Mouse (Mus musculus) myocyte (in vitro differentiated cells): ENCODE measurements around the gene Camsap2.

Source experiments
- MAX ChIP-seq: IDR thresholded peaks from one replicate; pipeline ENCODE4 v1.6.1; 2011; ENCODE audit warnings: low read depth, mild to moderate bottlenecking, control low read depth
- POLR2A ChIP-seq: IDR thresholded peaks from one replicate; pipeline ENCODE4 v1.6.1; 2011; ENCODE audit warnings: low read depth, mild to moderate bottlenecking, control low read depth, moderate library complexity; ENCODE audit not compliant: insufficient read length
- TCF12 ChIP-seq: IDR thresholded peaks from one replicate; pipeline ENCODE4 v1.6.1; 2011; ENCODE audit warnings: mild to moderate bottlenecking, control low read depth; ENCODE audit not compliant: poor library complexity, insufficient read depth, severe bottlenecking

DNA sequence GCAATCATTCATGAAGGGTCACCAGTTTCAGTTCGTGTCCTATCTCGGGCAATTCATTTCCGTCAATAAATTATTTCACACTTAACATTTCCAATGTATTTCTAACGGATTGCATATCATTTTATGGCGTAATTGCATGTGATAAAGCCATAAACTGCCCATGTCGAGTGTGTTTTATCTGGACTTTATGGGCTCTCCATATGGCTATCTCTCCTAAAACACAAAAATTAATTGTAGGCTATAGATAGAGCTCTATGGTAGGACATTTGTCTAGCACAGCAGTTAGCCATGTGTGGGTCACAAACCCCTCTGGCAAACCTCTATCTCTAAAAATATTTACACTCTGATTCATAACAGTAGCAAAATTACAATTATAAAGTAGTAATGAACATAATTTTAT is 15.0 kb upstream of the Camsap2 start:
- TF ChIP-seq TCF12 = no peak
- TF ChIP-seq MAX = no peak
- TF ChIP-seq POLR2A = no peak
